Mouse (Mus musculus) bone marrow macrophage, adult 2 months (primary cell): Measurements from ENCODE around the gene Umodl1.

ENCODE experiments used
- CTCF ChIP-seq: IDR thresholded peaks from 2 replicates; pipeline ENCODE4 v1.5.1; 2012; ENCODE audit warnings: low read depth, mild to moderate bottlenecking, low read length, moderate library complexity
- POLR2A ChIP-seq: IDR thresholded peaks from 2 replicates; pipeline ENCODE4 v1.6.1; 2012; ENCODE audit warnings: mild to moderate bottlenecking, low read depth, low read length, borderline replicate concordance

GRCm38 (mm10) chr17:31000897-31001296, 46.5 kb downstream of the Umodl1 start:
- no peak for TF ChIP-seq POLR2A
- TF ChIP-seq CTCF: no peak
